Mouse (Mus musculus) liver, embryonic 14.5 days (tissue): ENCODE data around the gene Samd4.

Experiments
- CTCF ChIP-seq: IDR thresholded peaks from 2 replicates; pipeline ENCODE4 v1.5.1; 2016; ENCODE audit warnings: antibody characterized with exemption, low read depth, control low read depth
- EP300 ChIP-seq: IDR thresholded peaks from 2 replicates; pipeline ENCODE4 v1.6.1; 2016; ENCODE audit warnings: antibody characterized with exemption, low read depth

DNA sequence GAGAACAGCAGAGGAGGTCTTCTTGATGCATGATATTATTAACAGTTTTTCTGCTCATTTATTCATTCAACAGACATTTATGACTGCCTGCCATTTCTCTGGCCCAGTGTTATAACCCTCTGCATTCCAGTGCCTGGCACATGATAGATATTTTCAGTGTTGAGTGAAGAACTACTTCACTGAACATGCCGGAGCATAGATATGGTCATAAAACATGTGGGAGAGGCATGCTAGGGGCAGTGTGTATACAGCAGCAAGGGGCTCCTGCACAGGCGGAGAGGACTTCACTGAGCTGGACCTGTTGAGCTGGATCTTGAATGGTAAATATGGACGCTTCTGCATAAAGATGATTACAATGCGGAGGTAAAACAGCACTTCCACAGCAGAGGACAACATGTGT lies 6.4 kb downstream of the Samd4 start:
- no peak for TF ChIP-seq CTCF
- TF ChIP-seq EP300: no peak
